Mouse (Mus musculus): ENCODE results near the gene 4930564D02Rik. TPM values are rescaled to one million over a fixed set of nuclear protein-coding genes. Genes with fewer than 3 reads are reported as not detected.

Gene 4930564D02Rik
- not detected for total RNA-seq (2021)
- long read RNA-seq, experiment 1: 0 reads
- long read RNA-seq, experiment 2: 0 reads

DNA sequence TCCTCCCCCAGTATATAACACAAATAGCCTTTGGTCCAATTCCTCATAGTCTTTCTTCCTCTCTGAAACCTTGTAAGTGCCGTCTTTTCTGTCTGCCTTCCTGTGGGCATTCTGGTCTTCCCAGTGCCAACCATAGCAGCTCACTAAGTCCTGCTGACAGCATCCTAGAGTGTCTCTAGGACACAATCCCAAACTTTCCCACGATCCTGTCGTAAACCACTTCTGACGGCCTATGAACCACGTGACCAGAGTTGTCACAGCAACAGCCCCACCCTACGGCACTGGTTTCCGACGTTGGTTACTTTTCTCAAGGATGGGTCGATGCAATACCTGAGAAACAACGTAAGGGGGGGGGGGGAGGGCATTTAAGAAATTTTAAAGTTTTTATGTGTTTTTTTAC is at the start of gene 4930564D02Rik:
Gene 4930564D02Rik, plus strand, starts transcription at position 301 of the 400 bp plus-strand sequence.
- TF ChIP-seq CTCF (IDR thresholded peaks at IDR 0.05): no peak
- intact Hi-C loops (cut with DNase I): no loop called here
- Histone ChIP-seq H3K4me3 (no peak within 1 kb of the TSS), H3K27ac (no peak within 1 kb of the TSS)
- no peak for DNase-seq

DNA sequence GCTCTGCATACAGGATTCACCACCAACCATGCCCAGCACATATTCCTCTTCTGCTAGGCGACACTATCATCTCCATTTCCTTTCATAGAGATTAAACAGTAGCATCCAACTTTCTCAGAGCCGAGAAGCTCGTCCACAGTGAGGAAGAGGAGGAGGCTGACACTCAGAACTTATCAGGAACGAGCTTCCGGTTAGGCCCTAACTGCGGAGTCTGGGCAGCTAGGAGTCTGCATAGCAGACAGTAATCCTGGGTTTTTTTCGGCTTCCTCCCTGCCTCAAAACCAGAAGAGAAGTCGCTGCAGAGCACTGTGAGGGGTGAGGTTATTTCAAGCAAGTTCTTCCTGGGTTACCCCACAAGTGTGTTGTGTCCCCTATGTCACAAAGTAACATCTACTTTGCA is 49.3 kb upstream of the 4930564D02Rik start:
- DNase-seq: no peak
- no peak for TF ChIP-seq CTCF (IDR thresholded peaks at IDR 0.05)
- intact Hi-C loops (cut with DNase I): no loop called here
- peak overlapping the region; percentile 87 for H3K27ac ChIP-seq
- peak overlapping the region; percentile 24 for H3K4me3 ChIP-seq

GRCm38 (mm10) chr3:105018085-105018782 is 48.4 kb upstream of the 4930564D02Rik start:
- intact Hi-C loops (cut with DNase I): no loop called here
- TF ChIP-seq CTCF (IDR thresholded peaks at IDR 0.05): no peak
- no peak for DNase-seq
- Histone ChIP-seq H3K27ac (peak overlapping the region; percentile 87), H3K4me3 (no peak overlapping the region; the same call in 1 of the 2 replicates)

DNA sequence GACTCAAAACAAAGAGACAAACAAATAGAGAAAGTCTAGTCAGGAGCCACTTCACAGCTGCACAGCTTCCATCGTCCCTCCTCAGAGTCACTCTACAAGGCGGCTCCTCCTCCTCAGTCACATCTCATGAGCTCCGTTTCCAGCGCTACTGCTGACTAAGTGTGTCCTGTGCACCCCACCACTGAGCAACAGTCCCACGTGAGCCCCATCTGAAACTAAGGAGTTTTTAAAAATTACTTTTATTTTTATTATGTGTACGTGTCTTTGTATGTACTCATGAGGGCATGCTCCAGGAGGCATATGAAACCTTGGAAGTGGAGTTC is 47.9 kb upstream of the 4930564D02Rik start:
- no peak for TF ChIP-seq CTCF (IDR thresholded peaks at IDR 0.05)
- peak overlapping the region; percentile 87 for H3K27ac ChIP-seq
- DNase-seq: no peak
- no peak overlapping the region for H3K4me3 ChIP-seq
- intact Hi-C loops (cut with DNase I): no loop called here

DNA sequence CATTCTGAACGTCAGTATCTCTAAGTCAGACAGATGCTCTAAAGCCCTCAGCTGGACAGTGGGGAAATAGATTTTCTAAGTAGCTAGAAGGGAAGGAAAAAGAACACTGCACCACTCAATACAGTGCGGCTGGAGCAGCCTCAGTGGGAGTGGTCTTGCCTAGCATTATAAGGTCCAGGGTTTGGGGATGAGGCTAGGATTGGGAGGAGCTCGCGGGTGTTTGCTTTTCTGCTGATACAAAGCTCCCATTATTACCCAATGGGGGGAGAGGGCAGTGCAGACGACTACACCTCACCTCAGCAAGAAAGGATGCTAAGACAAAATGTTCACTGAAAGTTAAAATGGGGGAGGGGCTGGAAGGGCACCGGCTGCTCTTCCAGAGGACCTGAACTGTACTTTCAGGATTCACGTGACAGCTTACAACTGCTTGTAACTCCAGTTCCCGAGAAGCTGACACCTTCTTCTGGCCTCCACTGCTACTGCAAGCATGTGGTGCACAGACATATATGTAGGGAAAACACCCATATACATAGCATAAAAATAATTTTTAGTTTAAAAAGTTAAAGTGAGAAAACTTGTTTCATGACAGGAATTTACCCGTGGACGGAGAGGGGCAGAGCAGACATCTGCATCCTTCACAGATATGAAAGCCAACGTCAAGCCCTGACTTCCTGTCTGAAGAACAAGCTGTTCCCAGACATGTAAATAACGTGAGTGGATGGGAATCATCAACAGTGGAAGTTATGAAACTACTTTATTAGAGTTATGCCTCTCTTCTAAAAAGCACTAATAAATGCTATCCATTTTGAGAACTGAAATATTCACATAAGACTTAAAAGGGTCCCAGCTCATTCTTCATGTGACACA is 46.6 kb upstream of the 4930564D02Rik start:
- Histone ChIP-seq H3K27ac (peak overlapping the region; percentile 87), H3K4me3 (peak overlapping the region; percentile 46)
- intact Hi-C loops (cut with DNase I): loop anchor here (2.0 kb wide), 1 partner anchor 33 kb away; the partner anchor contains the start of gene Cttnbp2nl
- no peak for TF ChIP-seq CTCF (IDR thresholded peaks at IDR 0.05)
- no peak for DNase-seq

DNA sequence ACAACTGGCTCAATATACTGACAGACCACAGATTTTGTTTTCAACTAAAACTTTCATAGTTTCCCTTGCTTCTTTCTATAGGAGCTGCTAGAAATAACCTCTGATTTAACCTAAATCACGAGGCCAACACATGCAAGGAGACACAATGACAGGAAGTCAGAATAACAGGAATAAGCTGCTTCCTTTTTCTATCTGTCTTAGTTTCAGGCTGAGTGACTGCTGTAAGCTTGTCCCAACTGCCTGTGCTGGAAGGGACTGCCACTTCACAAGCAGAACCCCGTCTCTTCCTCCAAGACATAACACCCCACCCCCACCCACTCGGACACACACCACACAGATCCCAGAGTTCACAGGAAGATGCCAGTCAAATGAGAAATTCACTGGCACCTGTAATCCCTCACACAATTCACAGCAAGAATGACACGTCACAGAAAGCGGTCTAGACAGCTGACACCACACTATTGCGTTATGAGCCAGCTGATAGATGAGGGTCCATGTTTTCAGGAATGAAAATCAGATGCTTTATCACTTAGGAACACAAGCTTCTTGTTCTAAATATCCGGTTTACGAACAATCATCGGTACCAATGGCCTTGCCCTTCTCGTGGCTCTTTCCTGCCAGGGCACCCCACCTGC is 43.2 kb upstream of the 4930564D02Rik start:
- intact Hi-C loops (cut with DNase I): loop anchor here (2.0 kb wide), 1 partner anchor 13 kb away; no protein-coding TSS in a partner anchor

GRCm38 (mm10) chr3:105036281-105036847 is 30.3 kb upstream of the 4930564D02Rik start:
- DNase-seq: no peak
- no peak for TF ChIP-seq CTCF (IDR thresholded peaks at IDR 0.05)
- peak overlapping the region; percentile 36; the same call in 1 of the 2 replicates for H3K4me3 ChIP-seq
- peak overlapping the region; percentile 80 for H3K27ac ChIP-seq
- intact Hi-C loops (cut with DNase I): loop anchor here (2.0 kb wide), 1 partner anchor 14 kb away; no protein-coding TSS in a partner anchor

More for the DNA sequence above, 43.2 kb upstream of the 4930564D02Rik start:
- no peak overlapping the region for H3K4me3 ChIP-seq
- DNase-seq: no peak
- H3K27ac ChIP-seq: peak overlapping the region; percentile 87
- TF ChIP-seq CTCF (IDR thresholded peaks at IDR 0.05): no peak

DNA sequence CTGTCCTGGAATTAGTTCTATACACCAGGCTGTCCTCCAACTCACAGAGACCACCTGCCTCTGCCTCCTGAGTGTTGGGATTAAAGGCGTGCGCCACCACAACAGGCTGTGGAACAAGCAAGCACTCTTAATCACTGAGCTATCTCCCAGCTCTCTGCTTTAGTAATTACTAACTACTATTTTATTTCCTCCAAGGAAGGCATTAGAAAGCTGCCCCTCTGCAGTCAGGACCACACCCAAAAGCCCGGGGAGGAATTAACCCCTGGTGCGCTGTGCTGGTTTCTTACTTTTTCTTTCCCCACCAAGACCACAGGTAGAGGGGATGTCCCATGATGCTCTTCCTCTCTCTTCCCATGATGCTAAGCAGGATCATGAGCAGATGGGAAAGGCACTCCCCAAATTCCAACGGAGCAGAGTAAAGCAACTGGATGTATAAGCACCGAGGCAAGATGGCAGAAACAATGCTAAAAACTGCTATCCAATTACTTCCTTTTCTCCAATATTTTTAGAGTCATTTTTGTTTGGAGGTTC is 29.3 kb upstream of the 4930564D02Rik start:
- intact Hi-C loops (cut with DNase I): loop anchor here (2.0 kb wide), 1 partner anchor 15 kb away; no protein-coding TSS in a partner anchor
- Histone ChIP-seq H3K27ac (peak overlapping the region; percentile 80), H3K4me3 (peak overlapping the region; percentile 36)
- no peak for TF ChIP-seq CTCF (IDR thresholded peaks at IDR 0.05)
- DNase-seq: no peak

- no peak for TF ChIP-seq CTCF (IDR thresholded peaks at IDR 0.05)
- intact Hi-C loops (cut with DNase I): no loop called here
- DNase-seq: no peak
- Histone ChIP-seq H3K4me3 (no peak overlapping the region), H3K27ac (peak overlapping the region; percentile 62; the same call in 1 of the 2 replicates)
These were observed 26.6 kb upstream of the 4930564D02Rik start for GRCm38 (mm10) chr3:105040002-105040401.

- DNase-seq: no peak
- intact Hi-C loops (cut with DNase I): no loop called here
- H3K4me3 ChIP-seq: no peak overlapping the region
- TF ChIP-seq CTCF (IDR thresholded peaks at IDR 0.05): no peak
- H3K27ac ChIP-seq: peak overlapping the region; percentile 32
These were observed 25.5 kb upstream of the 4930564D02Rik start for GRCm38 (mm10) chr3:105040983-105041625.

- intact Hi-C loops (cut with DNase I): no loop called here
- DNase-seq: no peak
- TF ChIP-seq CTCF (IDR thresholded peaks at IDR 0.05): peak; percentile 6; the same call in 1 of the 2 replicates
- no peak overlapping the region for H3K4me3 ChIP-seq
- H3K27ac ChIP-seq: no peak overlapping the region
These were observed 22.9 kb upstream of the 4930564D02Rik start for GRCm38 (mm10) chr3:105043746-105044145.

Measured in gastrocnemius, adult 2 months (tissue).